Mouse (Mus musculus) testis, adult 2 months (tissue): ENCODE measurements around the gene Prss23. TPM values are rescaled to one million over a fixed set of nuclear protein-coding genes. Genes with fewer than 3 reads are reported as not detected.

Experiments used
- H3K27ac ChIP-seq: fragments of 200-500 bp; 2 replicates; pipeline ENCODE4 v1.5.1; 2012; ENCODE audit warnings: low read depth, low read length; ENCODE audit not compliant: control insufficient read depth, insufficient read depth
- H3K27me3 ChIP-seq: fragments of 200-500 bp; 2 replicates; pipeline ENCODE4 v1.6.1; 2012; ENCODE audit warnings: mild to moderate bottlenecking, low read length, moderate library complexity; ENCODE audit not compliant: control insufficient read depth, insufficient read depth
- H3K36me3 ChIP-seq: fragments of 200-500 bp; 2 replicates; pipeline ENCODE4 v1.6.1; 2012; ENCODE audit warnings: mild to moderate bottlenecking, low read length; ENCODE audit not compliant: control insufficient read depth, insufficient read depth
- H3K4me1 ChIP-seq: fragments of 200-500 bp; 2 replicates; pipeline ENCODE4 v1.6.1; 2012; ENCODE audit warnings: low read length; ENCODE audit not compliant: control insufficient read depth, insufficient read depth
- H3K4me3 ChIP-seq: fragments of 200-500 bp; 2 replicates; pipeline ENCODE4 v1.5.1; 2012; ENCODE audit warnings: low read depth, mild to moderate bottlenecking, low read length, moderate library complexity, mixed read lengths; ENCODE audit not compliant: control insufficient read depth
- CTCF ChIP-seq: fragments of 200-500 bp; IDR thresholded peaks from 2 replicates; pipeline ENCODE4 v1.5.1; 2012; ENCODE audit warnings: low read depth, mild to moderate bottlenecking, inconsistent platforms, low read length, moderate library complexity; ENCODE audit not compliant: control insufficient read depth, insufficient read depth, insufficient replicate concordance
- POLR2A ChIP-seq: fragments of 200-500 bp; IDR thresholded peaks from 2 replicates; pipeline ENCODE4 v1.6.1; 2012; ENCODE audit warnings: low read depth, mild to moderate bottlenecking, inconsistent platforms, low read length, moderate library complexity; ENCODE audit not compliant: control insufficient read depth
- polyA plus RNA-seq: library from polyadenylated mRNA; depleted of rRNA; stranded (reverse); fragments of >200 nt; gene quantifications from 2 replicates; pipeline ENCODE4 v1.2.3, GENCODE M21; 2012; rRNA removed

Gene Prss23
- polyA plus RNA-seq, 1 experiment, result 5.4 TPM

DNA sequence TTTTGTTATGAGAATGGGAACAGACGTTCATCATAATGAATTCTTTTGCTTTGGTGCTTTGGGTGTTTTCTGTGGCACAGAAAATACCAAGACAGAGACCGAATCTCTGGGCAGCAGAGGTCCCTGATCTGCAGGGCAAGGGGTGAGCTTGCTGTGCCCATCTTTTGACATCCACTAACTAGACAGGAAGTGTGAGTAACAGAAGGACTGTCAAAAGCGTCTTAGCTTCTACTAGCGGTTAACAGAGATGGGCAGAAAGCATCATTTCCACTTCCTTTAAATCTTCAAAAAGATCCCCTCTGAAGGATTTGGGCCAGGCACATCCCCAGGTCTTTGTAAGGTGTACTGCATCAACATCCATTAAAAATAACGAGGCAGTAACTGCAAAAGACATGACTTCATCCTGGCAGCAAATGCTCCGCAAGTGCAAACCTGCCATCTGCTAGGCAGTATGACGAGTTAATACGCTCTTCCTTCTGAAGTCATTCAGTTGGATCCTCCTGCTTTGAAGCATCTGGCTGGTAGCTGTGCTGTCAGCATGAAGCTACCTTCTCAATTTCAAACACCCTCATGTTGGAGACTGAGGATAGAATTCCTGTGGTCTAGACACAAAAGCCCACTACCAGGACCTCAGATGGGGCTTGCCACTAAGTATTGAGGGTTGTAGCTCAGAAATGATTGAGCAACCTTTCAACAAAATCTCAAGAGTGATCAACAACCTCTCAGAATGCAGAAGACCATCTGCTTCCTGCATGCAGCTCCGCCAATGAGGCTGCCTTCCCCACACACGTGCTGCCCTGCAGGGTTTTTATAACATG lies 63.0 kb downstream of the Prss23 start:
- Histone ChIP-seq H3K4me1 (no peaks in the 10 kb centered on the region), H3K27ac (no peak overlapping the region), H3K36me3 (no peaks in the 10 kb centered on the region), H3K4me3 (no peak overlapping the region), H3K27me3 (no peaks in the 10 kb centered on the region)
- TF ChIP-seq POLR2A, result no peak
- no peak for TF ChIP-seq CTCF

DNA sequence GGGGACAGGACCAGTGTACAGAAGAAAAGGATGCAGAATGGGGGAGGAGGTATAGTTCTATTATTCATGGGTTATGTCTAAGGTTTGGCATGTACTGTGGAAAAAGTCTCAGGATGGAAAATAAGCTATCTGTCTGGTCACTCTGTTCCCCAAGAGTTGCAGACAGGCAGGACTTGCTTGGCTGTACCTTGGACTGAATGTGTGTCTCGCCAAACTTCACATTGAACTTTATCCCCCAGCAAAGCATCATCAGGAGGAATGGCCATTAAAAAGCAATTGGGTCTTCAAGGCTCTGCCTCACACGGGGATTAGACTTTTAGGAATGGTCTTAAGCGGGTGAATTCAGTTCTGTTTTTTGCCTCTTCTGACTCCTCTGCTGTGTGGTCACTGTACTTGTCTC lies 63.7 kb downstream of the Prss23 start:
- H3K4me1 ChIP-seq, result no peaks in the 10 kb centered on the region
- H3K4me3 ChIP-seq, result no peak overlapping the region
- H3K27me3 ChIP-seq, result no peaks in the 10 kb centered on the region
- H3K36me3 ChIP-seq, result no peaks in the 10 kb centered on the region
- TF ChIP-seq POLR2A, result no peak
- no peak for TF ChIP-seq CTCF
- H3K27ac ChIP-seq, result no peak overlapping the region

DNA sequence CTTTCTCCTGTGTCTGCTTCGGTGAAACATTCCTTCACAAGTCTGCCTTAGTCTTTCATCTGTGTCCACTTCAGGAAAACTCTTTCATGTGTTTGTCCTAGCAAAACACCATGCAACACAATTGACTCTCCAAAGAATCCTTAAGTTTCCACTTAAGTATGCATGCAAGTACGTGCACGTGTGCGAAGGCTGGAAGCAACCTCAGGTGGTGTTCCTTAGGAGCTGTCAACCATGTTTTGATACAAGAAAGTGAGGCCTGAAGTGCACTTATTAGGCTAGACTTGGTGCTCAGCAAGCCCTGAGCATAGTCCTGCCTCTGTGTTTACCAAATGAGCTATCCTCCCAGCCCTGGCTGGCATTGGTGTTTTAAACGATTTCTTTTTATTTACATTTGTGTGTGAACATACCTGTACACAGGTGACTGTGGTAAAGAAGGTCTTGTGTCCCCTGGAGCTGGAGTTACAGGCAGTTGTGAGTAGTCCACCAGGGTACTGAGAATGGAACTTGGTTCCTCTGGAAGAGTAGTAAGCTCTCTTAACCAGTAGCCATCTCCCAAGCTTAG lies 64.3 kb downstream of the Prss23 start:
- Histone ChIP-seq H3K4me1 (no peaks in the 10 kb centered on the region), H3K4me3 (no peak overlapping the region), H3K27ac (no peak overlapping the region), H3K27me3 (no peaks in the 10 kb centered on the region), H3K36me3 (no peaks in the 10 kb centered on the region)
- TF ChIP-seq CTCF (no peak), POLR2A (no peak)

DNA sequence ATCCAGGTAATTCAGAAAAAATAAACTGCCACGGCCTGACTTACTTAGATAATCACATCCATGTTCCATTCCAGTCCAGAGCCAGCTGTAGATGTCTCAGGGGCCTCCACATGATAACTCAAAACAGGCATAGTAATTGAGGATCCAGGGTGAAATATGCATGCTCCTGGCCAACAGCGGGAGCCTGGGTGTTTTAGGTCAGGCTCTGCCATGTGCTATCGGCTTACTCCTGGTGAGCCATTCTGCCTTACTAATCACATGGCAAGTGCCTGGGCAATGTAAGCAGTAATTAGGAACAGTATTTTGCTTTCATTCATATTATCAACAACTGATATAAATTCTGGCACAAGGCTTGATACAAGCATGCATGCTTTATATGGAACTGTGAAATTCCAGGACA lies 65.6 kb downstream of the Prss23 start:
- H3K4me3 ChIP-seq, result no peak overlapping the region
- H3K36me3 ChIP-seq, result no peaks in the 10 kb centered on the region
- TF ChIP-seq CTCF (no peak), POLR2A (no peak)
- no peak overlapping the region for H3K27ac ChIP-seq
- H3K27me3 ChIP-seq, result no peaks in the 10 kb centered on the region
- no peaks in the 10 kb centered on the region for H3K4me1 ChIP-seq

DNA sequence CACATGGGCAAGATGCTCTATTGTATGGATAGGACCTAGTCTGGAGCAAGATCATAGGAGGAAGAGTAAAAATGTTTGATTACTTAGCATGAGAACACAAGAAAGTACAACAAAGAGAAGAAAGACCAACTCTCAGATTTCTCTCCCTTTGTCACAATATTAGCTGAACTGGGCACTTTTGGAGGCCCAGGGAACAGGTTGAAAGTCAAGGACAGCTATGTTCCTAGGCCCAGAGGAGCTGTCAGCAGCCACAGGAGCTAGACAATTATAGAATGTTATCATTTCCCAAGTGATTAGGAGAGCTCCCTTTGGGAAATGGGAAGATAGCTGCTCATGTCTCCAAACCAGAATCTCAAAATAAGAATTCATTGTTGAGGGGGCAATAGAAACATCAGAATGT lies 66.1 kb downstream of the Prss23 start:
- no peaks in the 10 kb centered on the region for H3K4me1 ChIP-seq
- TF ChIP-seq POLR2A (no peak), CTCF (no peak)
- no peak overlapping the region for H3K4me3 ChIP-seq
- H3K27me3 ChIP-seq, result no peaks in the 10 kb centered on the region
- no peak overlapping the region for H3K27ac ChIP-seq
- no peaks in the 10 kb centered on the region for H3K36me3 ChIP-seq

DNA sequence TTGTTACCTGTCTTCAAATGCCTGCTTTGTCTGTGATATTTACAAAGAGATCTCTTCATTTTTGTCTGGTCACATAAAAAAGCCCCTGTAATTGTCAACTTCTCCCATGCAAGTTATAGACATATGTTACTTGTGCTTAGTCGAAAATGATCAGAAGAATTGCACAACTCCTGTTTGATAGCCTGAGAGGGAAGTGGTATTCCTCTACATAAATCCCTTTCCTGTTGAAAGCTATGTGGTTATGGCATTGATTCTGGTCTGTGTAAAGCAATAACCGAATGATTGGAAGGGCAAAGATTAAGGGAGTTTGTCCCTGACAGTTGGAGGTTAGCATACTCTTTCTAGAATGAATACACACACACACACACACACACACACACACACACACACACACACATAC lies 67.3 kb downstream of the Prss23 start:
- Histone ChIP-seq H3K27ac (no peak overlapping the region), H3K27me3 (no peaks in the 10 kb centered on the region), H3K36me3 (no peaks in the 10 kb centered on the region), H3K4me3 (no peak overlapping the region), H3K4me1 (no peaks in the 10 kb centered on the region)
- TF ChIP-seq CTCF (no peak), POLR2A (no peak)

Other genes starting within 250 kb of the Prss23 start
- 4.6 and 5.1 TPM in 2 replicates for gene Tmem135, start 123.0 kb downstream of the Prss23 start, polyA plus RNA-seq
- gene Fzd4, start 122.8 kb downstream of the Prss23 start, polyA plus RNA-seq, result 1.2 and 1.3 TPM in 2 replicates
- 16.7 and 17.0 TPM in 2 replicates for gene Me3, start 105.2 kb upstream of the Prss23 start, polyA plus RNA-seq